Mouse (Mus musculus): ENCODE results near the gene Cyb561d1. TPM values are rescaled to one million over a fixed set of nuclear protein-coding genes. Genes with fewer than 3 reads are reported as not detected.

The Cyb561d1 gene
- polyA plus RNA-seq, 1 experiment from 2014 or later = 3.8 TPM

GRCm38 (mm10) chr3:108212406-108212805, 11.4 kb upstream of the Cyb561d1 start:
- H3K27ac ChIP-seq = no peak overlapping the region
- H3K9me3 ChIP-seq (replicated peaks) = no peaks in the 10 kb centered on the region
- no peaks in the 10 kb centered on the region; the same call in 1 of the 2 replicates for H3K27me3 ChIP-seq
- H3K36me3 ChIP-seq = peaks cover 8% of the 10 kb centered on the region; the same call in 1 of the 2 replicates
- WGBS = 74% methylated on average over 8 of the region's 8 CpGs
- H3K4me3 ChIP-seq (replicated peaks) = no peak overlapping the region
- no peak overlapping the region for H3K9ac ChIP-seq
- no peak for ATAC-seq (replicated peaks; ENCODE audit: low FRiP score)
- H3K4me2 ChIP-seq = no peak overlapping the region
- H3K4me1 ChIP-seq = peaks cover 26% of the 10 kb centered on the region

DNA sequence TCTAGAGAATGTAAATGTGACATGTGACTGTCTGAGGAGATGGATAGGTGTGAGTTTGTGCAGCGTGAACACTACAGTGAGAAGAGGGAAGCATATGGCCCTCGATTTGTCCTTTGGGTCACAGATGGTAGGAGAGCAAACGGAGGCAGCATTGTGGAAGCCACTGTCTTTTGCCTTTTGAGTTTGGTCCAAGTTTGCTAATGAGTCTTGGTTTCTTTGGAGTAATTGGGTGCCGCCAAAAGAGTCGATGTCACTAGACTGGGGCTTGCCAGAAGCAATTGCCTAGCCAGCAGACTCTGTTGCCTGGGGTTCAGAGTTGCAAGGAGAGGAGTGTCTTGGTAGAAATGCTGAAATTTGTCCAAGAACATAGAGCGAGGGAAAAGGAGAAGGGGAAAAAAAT, 10.8 kb upstream of the Cyb561d1 start:
- whole genome bisulfite sequencing = 80% methylated on average over 6 of the region's 6 CpGs
- no peak for ATAC-seq (replicated peaks; ENCODE audit: low FRiP score)
- Histone ChIP-seq H3K36me3 (peaks cover 14% of the 10 kb centered on the region; the same call in 1 of the 2 replicates), H3K4me2 (no peak overlapping the region), H3K27me3 (no peaks in the 10 kb centered on the region; the same call in 1 of the 2 replicates), H3K9ac (no peak overlapping the region), H3K9me3 (replicated peaks) (no peaks in the 10 kb centered on the region), H3K4me3 (replicated peaks) (no peak overlapping the region), H3K27ac (no peak overlapping the region), H3K4me1 (peaks cover 29% of the 10 kb centered on the region)

DNA sequence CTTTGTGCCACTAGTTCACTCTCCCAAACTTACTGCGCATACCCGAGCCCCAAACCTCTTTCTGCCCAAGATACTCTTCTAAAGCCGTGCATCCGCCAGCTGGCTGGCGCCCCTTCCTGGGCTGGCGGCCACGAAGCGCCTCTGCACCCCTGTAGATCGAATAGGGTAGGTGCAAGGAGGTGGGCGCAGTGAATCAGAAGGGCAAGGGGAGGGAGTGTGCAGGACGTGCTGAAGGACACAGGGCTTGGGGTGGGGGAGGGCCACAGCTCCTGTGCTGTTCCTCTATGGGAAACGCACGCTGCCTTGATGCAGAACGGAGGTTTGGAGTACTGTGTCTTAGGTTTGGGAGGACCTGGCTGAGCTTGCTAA, 9.7 kb upstream of the Cyb561d1 start, which contains the start of gene Atxn7l2:
Gene Atxn7l2 (minus strand): TSS at position 164 of the 369 bp plus-strand sequence.
- peak; percentile 81 for ATAC-seq (replicated peaks; ENCODE audit: low FRiP score)
- H3K36me3 ChIP-seq = peaks cover 25% of the 10 kb centered on the region
- no peaks in the 10 kb centered on the region for H3K9me3 ChIP-seq (replicated peaks)
- H3K9ac ChIP-seq = peak within 1 kb of the TSS; percentile 71
- 0% methylated on average over 14 of the region's 14 CpGs for WGBS
- peak within 1 kb of the TSS; percentile 63 for H3K4me3 ChIP-seq (replicated peaks)
- peaks cover 31% of the 10 kb centered on the region for H3K4me1 ChIP-seq
- H3K27ac ChIP-seq = peak within 1 kb of the TSS; percentile 91
- no peaks in the 10 kb centered on the region; the same call in 1 of the 2 replicates for H3K27me3 ChIP-seq
- peak within 1 kb of the TSS; percentile 86 for H3K4me2 ChIP-seq

DNA sequence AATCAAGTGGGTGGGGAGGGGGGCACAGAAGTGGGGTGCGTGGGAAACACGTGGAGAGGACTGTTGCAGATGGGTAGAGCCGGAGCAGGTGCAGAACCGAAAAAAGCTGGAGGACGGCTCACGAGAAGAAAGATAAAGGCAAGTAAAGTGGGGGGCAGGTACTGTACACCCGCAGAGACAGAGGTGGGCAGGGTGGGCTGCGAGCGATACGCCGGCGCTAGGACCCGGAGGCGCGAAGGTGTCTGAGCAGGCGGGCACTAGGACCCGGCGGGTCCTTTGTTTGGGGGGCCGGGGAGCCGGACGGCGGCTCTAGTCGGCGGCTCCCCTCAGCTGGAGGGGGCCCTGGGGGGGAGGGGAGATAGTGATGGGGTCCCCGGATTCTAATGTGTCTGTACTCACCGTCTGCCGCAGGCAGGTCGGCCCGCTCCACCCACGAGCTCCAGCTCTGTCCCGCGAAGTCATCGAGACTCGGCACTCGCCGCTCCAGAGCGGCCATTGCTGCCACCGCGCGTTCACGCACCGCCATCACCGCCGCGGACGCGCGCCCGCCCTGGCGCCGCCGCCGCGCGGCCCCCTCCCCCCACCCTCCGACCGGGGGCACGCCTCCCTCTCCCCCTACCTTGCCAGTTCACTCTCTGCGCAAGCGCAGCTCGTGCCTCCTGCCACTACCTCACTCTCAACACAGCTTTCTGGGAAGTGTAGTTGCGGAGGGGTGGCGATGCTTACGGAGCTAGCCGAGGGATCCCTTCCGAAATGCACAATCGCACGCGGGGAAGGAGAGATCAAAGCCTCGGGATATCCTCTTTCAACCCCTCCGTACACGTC, 9.1 kb upstream of the Cyb561d1 start:
- Histone ChIP-seq H3K4me3 (replicated peaks) (peak overlapping the region; percentile 63), H3K27me3 (no peaks in the 10 kb centered on the region; the same call in 1 of the 2 replicates), H3K9me3 (replicated peaks) (no peaks in the 10 kb centered on the region), H3K4me2 (peak overlapping the region; percentile 86), H3K36me3 (peaks cover 31% of the 10 kb centered on the region), H3K4me1 (peaks cover 31% of the 10 kb centered on the region), H3K27ac (peak overlapping the region; percentile 91), H3K9ac (peak overlapping the region; percentile 71)
- WGBS = under 1% methylated on average over 66 of the region's 72 CpGs
- peak; percentile 96 for ATAC-seq (replicated peaks; ENCODE audit: low FRiP score)

DNA sequence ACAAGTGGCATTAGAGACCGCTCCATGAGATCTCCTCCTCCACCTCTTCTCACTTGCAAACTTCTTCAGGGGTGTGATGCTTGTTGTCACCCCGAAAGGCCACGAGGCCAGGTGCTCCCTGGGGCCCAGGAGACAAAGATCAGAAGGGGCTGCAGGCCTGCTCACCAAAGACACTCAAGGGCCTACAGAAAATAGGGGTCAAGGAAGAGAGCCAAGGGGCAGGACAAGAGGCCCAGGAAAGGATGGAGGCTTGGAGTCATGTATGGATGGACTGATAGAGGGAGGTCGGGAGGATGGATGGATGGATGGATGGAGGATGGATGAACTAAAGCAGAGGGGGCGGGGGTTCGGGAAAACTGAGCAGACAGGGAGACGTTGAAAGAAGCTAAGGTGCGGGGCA, 8.5 kb upstream of the Cyb561d1 start:
- Histone ChIP-seq H3K27ac (peak overlapping the region; percentile 91; the same call in 1 of the 2 replicates), H3K4me3 (replicated peaks) (peak overlapping the region; percentile 63), H3K9ac (peak overlapping the region; percentile 71), H3K4me1 (peaks cover 31% of the 10 kb centered on the region), H3K27me3 (no peaks in the 10 kb centered on the region; the same call in 1 of the 2 replicates), H3K36me3 (peaks cover 37% of the 10 kb centered on the region), H3K4me2 (peak overlapping the region; percentile 86), H3K9me3 (replicated peaks) (no peaks in the 10 kb centered on the region)
- 6% methylated on average over 8 of the region's 8 CpGs for WGBS
- ATAC-seq (replicated peaks; ENCODE audit: low FRiP score) = peak; percentile 15

- no peak for ATAC-seq (replicated peaks; ENCODE audit: low FRiP score)
- Histone ChIP-seq H3K27ac (no peak overlapping the region), H3K27me3 (no peaks in the 10 kb centered on the region; the same call in 1 of the 2 replicates), H3K9me3 (replicated peaks) (no peaks in the 10 kb centered on the region), H3K4me3 (replicated peaks) (peak overlapping the region; percentile 63), H3K9ac (peak overlapping the region; percentile 71), H3K4me2 (peak overlapping the region; percentile 86), H3K36me3 (peaks cover 41% of the 10 kb centered on the region), H3K4me1 (peaks cover 31% of the 10 kb centered on the region)
- WGBS = 65% methylated on average over 3 of the region's 3 CpGs
Measured at GRCm38 (mm10) chr3:108209001-108209400, 8.0 kb upstream of the Cyb561d1 start.

GRCm38 (mm10) chr3:108206731-108207375, 5.8 kb upstream of the Cyb561d1 start:
- WGBS = 74% methylated on average over 15 of the region's 15 CpGs
- Histone ChIP-seq H3K4me3 (replicated peaks) (no peak overlapping the region), H3K27me3 (no peaks in the 10 kb centered on the region), H3K9me3 (replicated peaks) (no peaks in the 10 kb centered on the region), H3K4me2 (no peak overlapping the region), H3K36me3 (peaks cover 58% of the 10 kb centered on the region), H3K27ac (peak overlapping the region; percentile 39; the same call in 1 of the 2 replicates), H3K4me1 (peaks cover 39% of the 10 kb centered on the region), H3K9ac (no peak overlapping the region)
- no peak for ATAC-seq (replicated peaks; ENCODE audit: low FRiP score)

- H3K4me2 ChIP-seq = no peak overlapping the region
- no peaks in the 10 kb centered on the region for H3K27me3 ChIP-seq
- no peaks in the 10 kb centered on the region for H3K9me3 ChIP-seq (replicated peaks)
- H3K4me1 ChIP-seq = peaks cover 46% of the 10 kb centered on the region
- H3K27ac ChIP-seq = no peak overlapping the region
- no peak for ATAC-seq (replicated peaks; ENCODE audit: low FRiP score)
- H3K4me3 ChIP-seq (replicated peaks) = no peak overlapping the region
- no peak overlapping the region for H3K9ac ChIP-seq
- peaks cover 61% of the 10 kb centered on the region for H3K36me3 ChIP-seq
- 88% methylated on average over 8 of the region's 8 CpGs for WGBS
Measured at GRCm38 (mm10) chr3:108205601-108206000, 4.6 kb upstream of the Cyb561d1 start.

GRCm38 (mm10) chr3:108204470-108204869, 3.5 kb upstream of the Cyb561d1 start:
- H3K9me3 ChIP-seq (replicated peaks) = no peaks in the 10 kb centered on the region
- H3K4me3 ChIP-seq (replicated peaks) = no peak overlapping the region
- H3K4me1 ChIP-seq = peaks cover 54% of the 10 kb centered on the region
- 84% methylated on average over 11 of the region's 11 CpGs for WGBS
- ATAC-seq (replicated peaks; ENCODE audit: low FRiP score) = no peak
- no peak overlapping the region for H3K4me2 ChIP-seq
- H3K27me3 ChIP-seq = no peaks in the 10 kb centered on the region
- no peak overlapping the region for H3K9ac ChIP-seq
- H3K27ac ChIP-seq = no peak overlapping the region
- peaks cover 61% of the 10 kb centered on the region for H3K36me3 ChIP-seq

DNA sequence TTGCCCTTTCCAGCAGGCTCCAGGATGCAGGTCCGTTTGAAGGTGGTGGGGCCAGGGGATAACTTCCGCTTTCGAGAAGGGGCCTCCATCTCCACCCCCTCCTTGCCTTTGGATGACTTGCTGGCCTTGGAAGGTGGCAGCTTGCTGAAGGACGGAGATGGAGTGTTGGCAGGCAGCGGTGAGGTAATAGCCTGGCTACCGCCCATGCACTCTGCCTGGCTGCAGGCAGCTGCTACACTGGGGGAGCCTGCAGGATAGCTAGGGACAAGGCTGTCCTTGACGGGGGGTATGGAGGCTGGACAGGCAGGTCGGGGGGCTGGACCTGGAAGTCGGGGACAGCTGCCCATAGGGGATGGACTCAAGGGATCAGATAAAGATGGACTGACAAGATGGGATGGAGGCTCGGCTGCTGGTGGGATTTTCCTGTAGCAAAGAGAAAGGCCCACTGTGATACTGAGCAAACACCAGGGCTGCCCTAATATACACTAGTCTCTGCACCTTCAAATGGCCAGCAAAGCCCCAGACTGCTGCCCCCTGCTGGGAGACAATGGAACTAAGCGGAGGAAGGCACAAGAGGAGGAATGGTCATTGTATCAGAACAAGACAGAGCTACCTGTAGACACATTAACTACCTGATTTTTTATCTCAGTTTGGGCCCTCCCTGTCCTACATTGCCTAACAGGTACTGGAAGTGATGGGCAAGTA, 2.8 kb upstream of the Cyb561d1 start:
- peaks cover 67% of the 10 kb centered on the region for H3K36me3 ChIP-seq
- H3K9me3 ChIP-seq (replicated peaks) = no peaks in the 10 kb centered on the region
- H3K27me3 ChIP-seq = no peaks in the 10 kb centered on the region
- 86% methylated on average over 11 of the region's 11 CpGs for WGBS
- peaks cover 50% of the 10 kb centered on the region for H3K4me1 ChIP-seq
- H3K4me3 ChIP-seq (replicated peaks) = no peak overlapping the region
- no peak overlapping the region for H3K9ac ChIP-seq
- no peak overlapping the region for H3K27ac ChIP-seq
- no peak overlapping the region for H3K4me2 ChIP-seq
- ATAC-seq (replicated peaks; ENCODE audit: low FRiP score) = no peak

DNA sequence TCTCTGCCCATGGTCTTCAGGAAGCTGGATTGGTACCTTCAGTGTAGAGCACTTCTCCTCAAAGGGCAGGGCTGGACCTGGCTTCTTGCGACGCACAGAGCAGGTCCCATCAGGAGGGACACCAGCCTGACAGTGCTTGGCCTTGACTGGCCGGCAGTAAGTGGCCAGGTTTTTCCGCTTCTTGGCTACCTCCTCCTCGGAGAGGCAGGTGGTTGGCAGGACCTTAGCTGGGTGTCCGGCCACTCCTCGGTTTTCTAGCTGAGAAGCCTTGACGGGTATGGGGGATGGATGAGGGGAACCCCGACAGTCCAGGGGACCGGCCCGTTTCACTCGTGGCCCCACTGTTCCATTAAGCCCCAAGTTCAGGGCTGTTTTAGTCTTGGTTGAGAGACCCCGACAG, 2.2 kb upstream of the Cyb561d1 start:
- H3K27ac ChIP-seq = no peak overlapping the region

GRCm38 (mm10) chr3:108202506-108202905, 1.5 kb upstream of the Cyb561d1 start:
- no peak overlapping the region for H3K4me2 ChIP-seq
- H3K36me3 ChIP-seq = peaks cover 59% of the 10 kb centered on the region
- no peak overlapping the region for H3K9ac ChIP-seq
- peaks cover 42% of the 10 kb centered on the region for H3K4me1 ChIP-seq
- H3K27me3 ChIP-seq = no peaks in the 10 kb centered on the region
- no peak overlapping the region for H3K27ac ChIP-seq
- no peak overlapping the region for H3K4me3 ChIP-seq (replicated peaks)
- no peak for ATAC-seq (replicated peaks; ENCODE audit: low FRiP score)
- no peaks in the 10 kb centered on the region for H3K9me3 ChIP-seq (replicated peaks)

More for the DNA sequence above, 2.2 kb upstream of the Cyb561d1 start:
- no peak overlapping the region for H3K4me3 ChIP-seq (replicated peaks)
- no peaks in the 10 kb centered on the region for H3K27me3 ChIP-seq
- peaks cover 44% of the 10 kb centered on the region for H3K4me1 ChIP-seq
- WGBS = 93% methylated on average over 13 of the region's 13 CpGs
- no peak overlapping the region for H3K4me2 ChIP-seq
- ATAC-seq (replicated peaks; ENCODE audit: low FRiP score) = no peak
- peaks cover 65% of the 10 kb centered on the region for H3K36me3 ChIP-seq
- H3K9me3 ChIP-seq (replicated peaks) = no peaks in the 10 kb centered on the region
- H3K9ac ChIP-seq = no peak overlapping the region

Data from kidney, embryonic 15.5 days (tissue).